Mouse (Mus musculus): ENCODE results near the gene Slc24a3.

Slc24a3 gene

DNA sequence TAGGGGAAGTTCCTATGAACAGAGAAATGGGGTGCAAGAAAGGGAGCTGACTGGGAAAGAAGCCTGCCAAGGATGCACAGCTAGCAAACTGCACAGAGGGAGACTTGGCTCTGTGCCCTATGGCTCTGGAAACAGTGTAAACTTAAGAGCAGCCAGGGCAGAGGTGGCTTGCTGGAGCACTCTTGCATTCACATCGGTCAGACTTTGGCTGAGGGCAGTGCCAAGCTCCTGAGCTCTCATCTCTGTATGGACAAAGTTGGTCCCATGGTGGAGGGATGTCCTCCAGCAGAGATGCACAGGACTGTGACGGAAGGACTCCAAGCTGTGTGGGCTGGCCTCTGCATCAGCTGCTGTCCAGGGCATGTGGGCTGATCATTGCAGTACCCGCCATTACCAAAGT is 516.0 kb downstream of the Slc24a3 start:
- DNase-seq (ENCODE audit: low spot score): peak; percentile 13

DNA sequence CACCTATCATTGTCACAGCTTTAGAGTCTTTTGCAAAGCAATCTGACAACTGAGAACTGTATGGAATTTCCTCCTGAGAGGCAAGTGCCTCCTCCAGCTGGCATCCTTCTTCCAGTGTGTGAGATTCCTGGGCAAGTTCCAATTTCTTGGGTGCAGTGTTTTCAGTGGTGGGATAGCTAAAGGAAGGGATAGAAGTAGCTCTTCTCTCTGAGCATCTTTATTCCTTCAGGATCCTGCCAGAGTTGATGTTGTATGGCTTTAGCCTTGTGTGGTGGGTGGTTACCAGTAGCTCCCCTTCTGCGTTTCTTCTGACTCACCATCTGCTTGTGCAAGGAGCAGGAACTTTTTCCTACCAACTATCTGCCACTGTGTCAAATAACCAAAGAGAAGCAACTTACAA is 516.6 kb downstream of the Slc24a3 start:
- DNase-seq (ENCODE audit: low spot score): no peak

DNA sequence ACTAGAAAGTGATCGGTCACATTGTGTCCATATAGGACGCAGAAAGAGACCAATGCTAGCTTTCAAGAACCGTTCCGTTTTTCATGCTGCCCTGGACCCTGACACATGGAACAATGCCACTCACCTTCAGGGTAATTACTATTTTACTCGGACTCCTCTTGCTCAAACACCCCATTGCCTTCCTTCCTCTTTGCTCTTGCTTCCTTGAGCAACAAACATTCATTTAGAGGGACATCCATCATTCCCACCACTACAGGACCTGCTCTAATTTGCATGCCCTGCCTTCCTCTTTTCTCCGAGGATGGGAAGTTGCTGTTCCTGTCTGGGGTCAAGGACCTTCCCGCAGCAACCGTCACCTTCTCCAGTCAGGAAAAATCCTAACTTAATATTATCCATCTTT is 517.3 kb downstream of the Slc24a3 start:
- DNase-seq (ENCODE audit: low spot score): no peak

DNA sequence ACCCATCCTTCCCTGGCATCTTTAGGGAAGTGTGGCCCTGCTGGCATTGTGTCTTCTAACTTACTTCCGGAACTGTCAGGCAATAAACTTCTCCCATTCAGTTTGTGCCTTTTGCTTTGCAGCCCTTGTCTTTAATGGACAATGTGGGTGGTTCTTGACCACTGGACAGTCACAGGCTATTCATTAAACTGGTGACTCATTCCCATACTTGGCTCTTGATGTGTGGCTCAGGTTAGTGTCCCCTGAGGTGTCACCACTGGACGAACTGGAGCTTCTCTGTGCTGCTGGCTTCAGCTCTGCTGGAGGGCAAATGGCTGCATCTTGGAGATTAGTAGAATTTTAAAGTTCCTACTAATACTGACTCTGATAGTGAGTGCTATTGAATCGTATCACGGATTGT is 518.5 kb downstream of the Slc24a3 start:
- DNase-seq (ENCODE audit: low spot score): no peak

DNA sequence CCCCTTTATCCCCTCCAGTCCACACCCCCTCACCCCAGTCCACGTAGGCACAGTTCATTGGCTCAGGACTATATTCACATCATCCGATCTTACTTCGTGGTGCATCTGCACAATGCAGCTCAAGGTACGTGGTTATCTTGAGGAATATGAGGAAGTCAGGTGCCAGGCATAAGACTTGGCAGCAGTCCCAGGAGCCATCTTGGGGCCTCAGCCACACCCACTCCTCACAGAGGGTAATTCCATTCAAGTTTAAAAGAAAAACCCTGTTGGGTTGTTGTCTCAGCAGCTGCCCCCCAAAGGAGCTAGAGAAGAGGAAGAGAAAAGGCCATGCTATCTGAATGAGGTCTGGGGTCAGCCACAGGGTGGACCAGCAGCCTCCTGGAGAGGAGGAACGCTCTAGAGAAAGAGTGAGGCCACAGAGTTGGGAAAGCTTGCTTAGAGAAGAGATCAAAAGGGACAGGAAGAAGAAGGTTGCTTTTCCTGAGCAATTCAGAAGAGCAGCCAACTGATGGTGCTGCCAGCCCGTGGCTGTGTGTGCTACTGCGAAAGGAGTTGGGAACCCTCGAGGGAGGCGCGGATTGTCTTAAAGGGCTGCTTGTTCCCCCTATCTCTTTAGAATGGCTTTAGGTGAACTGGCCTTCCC is 523.9 kb downstream of the Slc24a3 start:
- DNase-seq (ENCODE audit: low spot score): no peak
